Mouse (Mus musculus): ENCODE measurements at regions not wholly inside any gene's neighbourhood (a gene's known extent, or its start where the extent isn't known, plus 50 kb on each side); places are given as distances from the start of the nearest gene placed in this dataset.

DNA sequence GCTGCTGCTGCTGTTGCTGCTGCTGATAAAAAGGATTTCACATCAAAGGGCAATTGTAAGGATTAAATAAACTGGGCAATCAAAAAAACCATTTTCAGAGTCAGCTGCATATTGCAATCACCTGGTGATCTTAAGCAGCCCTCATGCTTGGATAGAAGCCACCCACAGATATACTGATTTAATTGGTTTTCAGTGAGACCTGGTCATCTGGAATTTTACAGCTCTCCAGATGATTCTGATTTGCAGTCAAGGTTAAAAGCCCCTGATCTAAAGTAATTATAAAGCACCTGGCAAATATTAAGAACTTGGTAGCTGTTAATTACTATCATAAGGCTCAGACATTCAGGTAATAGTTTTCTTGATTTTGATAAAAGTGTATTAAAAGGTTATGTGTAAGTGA, 50.8 kb upstream of the Agtr2 start:
- H3K27ac ChIP-seq (ENCODE audit: low read depth, low read length) = no peak overlapping the region
- H3K9ac ChIP-seq (ENCODE audit: low read depth, low read length) = no peak overlapping the region
- H3K27me3 ChIP-seq (replicated peaks; ENCODE audit: control insufficient read depth, insufficient read depth, low read length) = no peaks in the 10 kb centered on the region
- no peak for TF ChIP-seq CTCF (IDR thresholded peaks at IDR 0.05; ENCODE audit: low read depth)
- no peak overlapping the region for H3K4me2 ChIP-seq (replicated peaks; ENCODE audit: low read depth)
- no peaks in the 10 kb centered on the region for H3K4me1 ChIP-seq (replicated peaks; ENCODE audit: control insufficient read depth, insufficient read depth, low read length)
- ATAC-seq = no peak
- no peaks in the 10 kb centered on the region for H3K36me3 ChIP-seq (ENCODE audit: control insufficient read depth, insufficient read depth)
- H3K4me3 ChIP-seq (ENCODE audit: low read depth, low read length) = no peak overlapping the region
- H3K9me3 ChIP-seq (ENCODE audit: control insufficient read depth) = no peaks in the 10 kb centered on the region
